Mouse (Mus musculus) heart, adult 18-20 months (tissue): ENCODE results near the gene Rad54l2. TPM values are rescaled to one million over a fixed set of nuclear protein-coding genes. Genes with fewer than 3 reads are reported as not detected.

Experiments
- DNase-seq, 2 experiments: peaks; one replicate each; pipeline ENCODE4 v3.0.0; 2021 to 2022; ENCODE audit warnings: mixed read lengths in 1 of 2
- total RNA-seq, 2 experiments: library from RNA; stranded (reverse); gene quantifications; 2 replicates each; pipeline ENCODE4 v1.2.3; 2021

Gene Rad54l2
- total RNA-seq, 2 experiments from 2014 or later, result 9.0 to 9.2 TPM

DNA sequence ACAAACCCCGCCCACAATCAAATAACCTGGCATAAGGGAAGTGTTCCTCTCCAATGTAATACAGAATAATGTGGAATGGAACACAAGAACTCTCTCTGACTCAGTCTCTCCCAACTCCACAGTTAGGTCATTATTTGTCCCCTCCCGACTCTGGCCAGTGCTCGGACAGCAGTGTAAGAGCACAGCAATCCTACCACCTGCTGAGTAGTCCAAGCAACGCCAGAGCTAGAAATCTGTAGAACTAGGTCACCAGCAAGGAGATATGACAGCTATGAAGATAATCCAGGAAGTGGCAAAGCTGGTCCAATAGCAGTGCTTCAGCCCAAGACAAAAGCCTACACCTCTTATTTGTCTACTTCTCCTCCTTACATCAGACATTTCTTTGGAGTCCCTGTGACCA is 112.4 kb downstream of the Rad54l2 start:
- DNase-seq, result no peak

- DNase-seq, result no peak
These were observed 113.0 kb downstream of the Rad54l2 start for GRCm38 (mm10) chr9:106675965-106676364.

GRCm38 (mm10) chr9:106675480-106675879 is 113.5 kb downstream of the Rad54l2 start:
- peak; percentile 77 to 90 for DNase-seq

DNA sequence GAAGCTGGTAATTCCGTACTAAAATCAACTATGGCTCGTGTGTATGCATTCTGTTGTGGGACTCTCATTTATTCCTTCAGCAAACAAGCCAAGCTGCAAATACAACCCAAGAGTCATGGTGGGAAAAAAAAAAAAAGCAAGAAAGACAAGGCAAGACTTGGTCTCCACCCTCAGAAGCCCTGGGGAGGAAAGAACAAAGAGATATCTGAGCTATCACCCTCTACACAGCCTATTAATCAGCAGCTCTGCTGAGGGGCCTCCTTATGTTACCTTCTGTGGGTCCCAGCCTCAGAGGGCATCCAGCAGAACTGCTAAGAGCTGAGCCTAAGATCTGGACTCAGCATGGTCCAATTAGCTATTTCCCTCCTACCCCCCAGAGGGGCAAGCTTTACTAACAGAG is 115.1 kb downstream of the Rad54l2 start:
- no peak for DNase-seq

GRCm38 (mm10) chr9:106664856-106665255 is 124.1 kb downstream of the Rad54l2 start:
- no peak for DNase-seq

- DNase-seq, result no peak
These were observed 124.6 kb downstream of the Rad54l2 start for GRCm38 (mm10) chr9:106664433-106664832.

GRCm38 (mm10) chr9:106663200-106663599 is 125.8 kb downstream of the Rad54l2 start:
- DNase-seq, result peak in 1 of 2 experiments; percentile 39

GRCm38 (mm10) chr9:106659935-106660334 is 129.1 kb downstream of the Rad54l2 start:
- DNase-seq, result no peak

DNA sequence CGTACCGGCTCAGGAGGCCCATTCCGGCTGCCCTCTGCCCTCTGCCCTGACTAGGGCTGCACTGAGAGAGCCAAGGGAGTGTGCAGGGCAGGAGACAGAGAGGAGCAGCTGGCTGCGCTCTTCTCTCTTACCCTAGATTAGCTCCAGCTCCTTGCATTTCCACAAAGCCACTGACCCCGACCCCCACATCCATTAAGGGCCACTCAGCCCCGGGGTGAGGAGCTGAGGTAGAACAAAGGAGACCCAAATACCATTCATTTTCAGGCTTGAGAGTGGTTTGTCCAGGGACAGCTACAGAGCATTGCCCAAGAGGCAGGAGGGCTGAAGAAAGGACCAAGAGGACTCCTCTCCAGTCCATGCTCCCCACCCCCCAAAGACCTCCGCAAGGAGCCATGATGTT is 129.6 kb downstream of the Rad54l2 start:
- no peak for DNase-seq

DNA sequence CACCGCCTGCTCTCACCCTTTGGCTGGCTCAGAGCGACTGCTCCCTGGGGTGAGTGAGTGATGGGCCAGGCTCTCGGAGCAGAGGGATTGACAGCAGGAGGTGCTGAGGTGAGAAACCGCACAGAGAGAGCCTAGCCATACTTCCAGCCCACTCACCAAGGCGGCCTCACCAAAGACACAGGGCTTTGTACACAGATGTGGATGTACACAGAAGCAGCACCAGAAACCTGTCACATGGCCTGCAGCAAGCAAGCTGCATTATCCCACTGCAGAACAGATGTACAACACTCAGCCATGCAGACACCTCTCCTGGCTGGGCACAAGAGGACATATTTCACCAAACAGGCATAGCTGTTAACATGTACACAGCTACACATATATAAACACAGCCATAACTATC is 131.4 kb downstream of the Rad54l2 start:
- no peak for DNase-seq

DNA sequence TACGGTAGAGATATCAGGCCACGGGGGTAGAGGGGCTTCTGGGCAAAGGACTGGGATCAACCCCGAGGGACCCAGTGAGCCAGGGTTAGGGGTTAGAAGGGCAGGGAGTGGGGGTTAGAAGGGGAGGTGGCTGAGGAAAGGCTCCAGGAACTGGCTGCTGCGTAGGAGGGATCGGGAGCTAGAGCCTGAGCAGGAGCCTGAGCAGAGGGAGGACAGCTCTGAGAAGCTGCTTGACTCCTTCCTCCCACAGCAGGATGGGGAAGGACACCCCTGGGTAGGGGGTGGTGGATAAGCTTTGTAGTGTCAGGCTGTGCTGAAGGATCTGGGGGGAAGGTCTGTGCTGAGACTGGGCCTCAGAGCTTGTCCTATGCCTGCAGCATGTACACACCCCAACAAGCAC is 132.2 kb downstream of the Rad54l2 start:
- DNase-seq, result no peak

DNA sequence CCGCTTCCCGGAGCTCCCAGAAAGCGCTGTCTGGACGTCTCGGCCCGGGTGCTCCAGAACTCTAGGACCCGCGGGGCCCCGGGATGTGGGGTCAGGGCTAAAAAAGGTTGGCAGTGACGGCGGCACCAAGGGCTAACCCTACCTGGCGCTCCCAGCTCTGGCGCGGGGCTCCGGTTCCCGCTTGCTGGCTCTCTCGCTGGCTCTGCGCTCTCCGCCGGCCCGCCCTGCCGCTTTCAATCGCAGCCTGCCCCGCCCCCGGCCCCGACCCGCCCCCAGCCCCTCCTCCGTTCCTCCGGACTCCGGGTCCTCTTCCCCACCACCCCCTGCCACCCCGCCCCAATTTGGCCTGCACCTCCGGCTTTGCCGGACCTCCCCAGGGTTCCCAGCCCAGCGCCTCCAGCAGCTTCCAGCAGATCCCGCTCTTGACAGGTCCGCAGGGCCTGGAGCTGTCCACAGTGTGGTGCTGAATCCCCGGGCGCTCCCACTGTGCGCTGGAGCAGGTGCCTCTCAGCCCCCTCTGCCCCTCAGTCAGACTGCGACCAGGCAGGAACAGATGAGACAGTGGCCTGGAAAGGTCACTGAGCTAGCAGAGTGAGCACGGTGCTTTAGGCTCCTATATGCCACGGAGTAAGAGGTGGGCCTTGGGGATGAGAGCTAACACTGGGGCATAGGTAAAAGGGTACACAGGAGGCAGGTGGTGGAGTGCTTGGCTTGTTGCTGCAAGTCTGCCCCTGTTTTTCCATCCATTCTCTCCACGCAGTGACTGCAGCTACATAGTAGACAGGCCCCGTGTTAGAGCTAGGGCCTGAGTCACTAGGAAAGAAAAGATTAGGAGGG is 132.9 kb downstream of the Rad54l2 start, which contains the start of gene Grm2:
Grm2 (minus strand) TSS at position 199 of the 837 bp plus-strand sequence.
- peak; percentile 29 to 74 for DNase-seq

GRCm38 (mm10) chr9:106652720-106653119 is 136.3 kb downstream of the Rad54l2 start:
- DNase-seq, result no peak

DNA sequence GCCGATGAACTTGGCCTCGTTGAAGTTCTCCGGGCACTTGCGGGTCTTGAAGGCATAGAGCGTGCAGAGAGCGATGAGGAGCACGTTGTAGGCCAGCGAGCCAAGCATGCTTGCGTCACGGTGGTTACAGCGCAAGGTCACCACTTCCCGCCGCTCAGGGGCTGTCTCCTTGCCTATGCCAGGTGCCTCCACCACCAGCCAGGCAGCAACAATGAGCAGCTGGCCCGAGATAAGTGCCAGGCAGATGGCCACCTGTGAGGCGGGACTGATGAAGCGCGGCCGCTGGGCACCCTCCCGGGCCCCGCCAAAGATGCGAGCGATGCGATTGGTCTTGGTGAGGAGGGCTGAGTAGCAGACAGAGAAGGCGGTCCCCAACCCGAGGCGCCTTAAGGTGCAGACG is 141.8 kb downstream of the Rad54l2 start:
- no peak for DNase-seq

- no peak for DNase-seq
These were observed 143.2 kb downstream of the Rad54l2 start for GRCm38 (mm10) chr9:106645684-106646271.

- no peak for DNase-seq
These were observed 145.2 kb downstream of the Rad54l2 start for GRCm38 (mm10) chr9:106643787-106644186.

DNA sequence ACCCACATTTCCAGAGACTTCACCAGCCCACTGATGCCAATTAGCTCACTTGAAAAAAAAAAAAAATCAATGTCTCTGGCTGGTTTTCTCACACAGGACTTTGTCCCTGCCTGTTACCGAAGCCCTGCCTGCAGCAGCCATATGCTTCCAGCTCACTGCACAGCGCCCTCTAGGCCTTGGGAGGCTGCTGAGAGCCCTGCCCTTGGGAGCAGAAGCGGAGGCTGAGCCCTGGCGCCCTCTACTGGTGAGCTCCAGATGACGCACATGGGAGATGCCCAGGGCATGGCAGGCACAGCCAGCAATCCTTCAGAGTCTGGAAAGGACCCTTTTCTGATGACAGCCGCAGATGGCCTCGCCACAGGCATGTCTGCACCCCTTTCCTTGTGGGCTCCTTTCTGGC is 145.9 kb downstream of the Rad54l2 start:
- peak; percentile 43 to 56 for DNase-seq

- no peak for DNase-seq
These were observed 147.6 kb downstream of the Rad54l2 start for GRCm38 (mm10) chr9:106641346-106641745.

DNA sequence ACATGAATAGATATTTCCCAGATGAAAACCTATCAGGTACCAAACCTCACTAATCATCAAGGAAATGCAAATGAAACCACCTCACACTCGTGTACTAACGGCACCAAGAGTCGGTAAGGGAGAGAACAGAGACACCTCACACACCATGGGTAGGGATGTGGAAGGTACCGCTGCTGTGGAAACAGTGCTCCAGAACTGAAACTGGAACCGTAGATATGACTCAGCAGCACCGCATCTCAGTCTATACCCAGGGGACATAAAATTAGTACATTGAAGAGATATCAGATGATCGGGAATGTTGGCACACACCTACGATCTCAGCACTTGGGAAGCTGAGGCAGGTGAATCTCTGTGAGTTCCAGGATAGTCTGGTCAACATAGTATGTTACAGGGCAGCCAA is 150.8 kb downstream of the Rad54l2 start:
- no peak for DNase-seq
